Mouse (Mus musculus) stomach, embryonic 14.5 days (tissue): ENCODE measurements at regions not wholly inside any gene's neighbourhood (a gene's known extent, or its start where the extent isn't known, plus 50 kb on each side); places are given as distances from the start of the nearest gene placed in this dataset.
A peak's percentile ranks its signal among the peaks of the same experiment; 100 is the strongest.

ENCODE experiments used
- ATAC-seq: fragments of 200-750 bp; cut with Nextera tagmentation; 2 replicates; pipeline ENCODE4 v1.8.0; 2017; ENCODE audit warnings: low read depth, moderate TSS enrichment; ENCODE audit not compliant: insufficient number of reproducible peaks, insufficient read depth, low FRiP score
- H3K27ac ChIP-seq: fragments of 300-500 bp; sonication (generic); 2 replicates; pipeline ENCODE4 v1.5.1; 2014; ENCODE audit warnings: mild to moderate bottlenecking, low read length, moderate library complexity, mixed read lengths
- H3K27me3 ChIP-seq: fragments of 300-500 bp; sonication (generic); 2 replicates; pipeline ENCODE4 v1.6.1; 2014; ENCODE audit warnings: low read length, control low read depth, mixed read lengths; ENCODE audit not compliant: control insufficient read depth, insufficient read depth
- H3K36me3 ChIP-seq: fragments of 300-500 bp; sonication (generic); 2 replicates; pipeline ENCODE4 v1.6.1; 2014; ENCODE audit warnings: mild to moderate bottlenecking, control low read depth, low read length, moderate library complexity, mixed read lengths; ENCODE audit not compliant: control insufficient read depth, insufficient read depth
- H3K4me1 ChIP-seq: fragments of 300-500 bp; sonication (generic); 2 replicates; pipeline ENCODE4 v1.6.1; 2014; ENCODE audit warnings: low read length, control low read depth, mixed read lengths; ENCODE audit not compliant: control insufficient read depth, insufficient read depth
- H3K4me2 ChIP-seq: fragments of 300-500 bp; sonication (generic); replicated peaks from 2 replicates; pipeline ENCODE4 v1.6.1; 2014; ENCODE audit warnings: low read depth, low read length, control low read depth
- H3K4me3 ChIP-seq: fragments of 300-500 bp; sonication (generic); 2 replicates; pipeline ENCODE4 v1.5.1; 2014; ENCODE audit warnings: low read depth, low read length, control low read depth
- H3K9ac ChIP-seq: fragments of 300-500 bp; sonication (generic); replicated peaks from 2 replicates; pipeline ENCODE4 v1.6.1; 2014; ENCODE audit warnings: low read depth, mild to moderate bottlenecking, control low read depth, low read length, moderate library complexity, mixed read lengths
- H3K9me3 ChIP-seq: fragments of 300-500 bp; sonication (generic); 2 replicates; pipeline ENCODE4 v1.6.1; 2016; ENCODE audit warnings: low read depth, low read length, control low read depth; ENCODE audit not compliant: control insufficient read depth
- WGBS: fragments of 180-500 bp; shearing (Covaris S2); extraction: QIAGEN DNeasy Blood & Tissue Kit; methylation state at CpG from one replicate; pipeline ENCODE4 v1.1.7; 2014; 5-methylcytosine and 5-hydroxymethylcytosine counted together

GRCm38 (mm10) chr5:43089475-43089874, 143.5 kb upstream of the Cpeb2 start:
- H3K4me3 ChIP-seq: no peak overlapping the region
- no peaks in the 10 kb centered on the region for H3K9me3 ChIP-seq
- H3K27ac ChIP-seq: peak overlapping the region; percentile 27; the same call in 1 of the 2 replicates
- H3K4me2 ChIP-seq: no peak overlapping the region
- ATAC-seq: no peak
- peaks cover 8% of the 10 kb centered on the region for H3K4me1 ChIP-seq
- no peak overlapping the region for H3K9ac ChIP-seq
- no peaks in the 10 kb centered on the region for H3K27me3 ChIP-seq
- WGBS: 66% methylated on average over 2 of the region's 2 CpGs
- H3K36me3 ChIP-seq: no peaks in the 10 kb centered on the region

- 85% methylated on average over 1 of the region's 1 CpGs for WGBS
- Histone ChIP-seq H3K9me3 (no peaks in the 10 kb centered on the region), H3K9ac (no peak overlapping the region), H3K36me3 (no peaks in the 10 kb centered on the region), H3K27me3 (no peaks in the 10 kb centered on the region), H3K27ac (no peak overlapping the region), H3K4me3 (no peak overlapping the region), H3K4me1 (peaks cover 12% of the 10 kb centered on the region), H3K4me2 (no peak overlapping the region)
- no peak for ATAC-seq
Observed at GRCm38 (mm10) chr5:43089941-43090340, 143.0 kb upstream of the Cpeb2 start.

GRCm38 (mm10) chr5:43093647-43094326, 139.2 kb upstream of the Cpeb2 start:
- Histone ChIP-seq H3K4me3 (no peak overlapping the region), H3K27ac (no peak overlapping the region), H3K9me3 (no peaks in the 10 kb centered on the region), H3K4me2 (no peak overlapping the region), H3K27me3 (no peaks in the 10 kb centered on the region), H3K36me3 (no peaks in the 10 kb centered on the region), H3K9ac (no peak overlapping the region), H3K4me1 (peaks cover 8% of the 10 kb centered on the region)
- WGBS: 64% methylated on average over 5 of the region's 5 CpGs
- no peak for ATAC-seq

- H3K4me2 ChIP-seq: no peak overlapping the region
- no peaks in the 10 kb centered on the region for H3K9me3 ChIP-seq
- H3K27me3 ChIP-seq: no peaks in the 10 kb centered on the region
- H3K9ac ChIP-seq: no peak overlapping the region
- ATAC-seq: peak; percentile 67; the same call in 1 of the 2 replicates
- WGBS: 14% methylated on average over 7 of the region's 7 CpGs
- H3K4me3 ChIP-seq: no peak overlapping the region
- H3K36me3 ChIP-seq: no peaks in the 10 kb centered on the region
- peaks cover 8% of the 10 kb centered on the region for H3K4me1 ChIP-seq
- H3K27ac ChIP-seq: peak overlapping the region; percentile 36; the same call in 1 of the 2 replicates
Observed at GRCm38 (mm10) chr5:43094329-43094898, 138.6 kb upstream of the Cpeb2 start.

- Histone ChIP-seq H3K9me3 (no peaks in the 10 kb centered on the region), H3K27me3 (no peaks in the 10 kb centered on the region), H3K27ac (no peak overlapping the region), H3K36me3 (no peaks in the 10 kb centered on the region), H3K4me2 (no peak overlapping the region), H3K4me1 (no peaks in the 10 kb centered on the region), H3K9ac (no peak overlapping the region), H3K4me3 (no peak overlapping the region)
- no peak for ATAC-seq
- WGBS: 49% methylated on average over 4 of the region's 4 CpGs
Observed at GRCm38 (mm10) chr5:43102000-43102459, 130.9 kb upstream of the Cpeb2 start.

GRCm38 (mm10) chr5:43102590-43102989, 130.4 kb upstream of the Cpeb2 start:
- no peaks in the 10 kb centered on the region for H3K4me1 ChIP-seq
- H3K27me3 ChIP-seq: no peaks in the 10 kb centered on the region
- no peak overlapping the region for H3K4me3 ChIP-seq
- ATAC-seq: no peak
- WGBS: 74% methylated on average over 3 of the region's 3 CpGs
- no peak overlapping the region for H3K27ac ChIP-seq
- H3K9me3 ChIP-seq: no peaks in the 10 kb centered on the region
- no peak overlapping the region for H3K4me2 ChIP-seq
- no peaks in the 10 kb centered on the region for H3K36me3 ChIP-seq
- H3K9ac ChIP-seq: no peak overlapping the region

GRCm38 (mm10) chr5:43103728-43104127, 129.2 kb upstream of the Cpeb2 start:
- no peaks in the 10 kb centered on the region for H3K9me3 ChIP-seq
- no peak; the same call in 1 of the 2 replicates for ATAC-seq
- H3K27ac ChIP-seq: no peak overlapping the region
- H3K4me1 ChIP-seq: no peaks in the 10 kb centered on the region
- H3K4me2 ChIP-seq: no peak overlapping the region
- no peak overlapping the region for H3K4me3 ChIP-seq
- 74% methylated on average over 7 of the region's 7 CpGs for WGBS
- H3K27me3 ChIP-seq: no peaks in the 10 kb centered on the region
- H3K36me3 ChIP-seq: no peaks in the 10 kb centered on the region
- no peak overlapping the region for H3K9ac ChIP-seq

- H3K9ac ChIP-seq: no peak overlapping the region
Observed at GRCm38 (mm10) chr5:43105528-43105927, 127.4 kb upstream of the Cpeb2 start.

More at GRCm38 (mm10) chr5:43105528-43105927, 127.4 kb upstream of the Cpeb2 start:
- ATAC-seq: no peak
- H3K4me2 ChIP-seq: no peak overlapping the region
- no peaks in the 10 kb centered on the region for H3K27me3 ChIP-seq
- no peaks in the 10 kb centered on the region for H3K9me3 ChIP-seq
- H3K4me3 ChIP-seq: no peak overlapping the region
- no peak overlapping the region for H3K27ac ChIP-seq
- H3K36me3 ChIP-seq: no peaks in the 10 kb centered on the region
- 83% methylated on average over 5 of the region's 5 CpGs for WGBS
- H3K4me1 ChIP-seq: no peaks in the 10 kb centered on the region
